Mouse (Mus musculus): Measurements from ENCODE around the gene Pnpla1. TPM values are rescaled to one million over a fixed set of nuclear protein-coding genes. Genes with fewer than 3 reads are reported as not detected.

The Pnpla1 gene
- polyA plus RNA-seq, 1 experiment = not detected

GRCm38 (mm10) chr17:28909252-28909941 lies 51.2 kb downstream of the Pnpla1 start:
- peak overlapping the region; percentile 41 for H3K4me3 ChIP-seq (ENCODE audit: low read depth, low read length)
- H3K4me1 ChIP-seq (ENCODE audit: control insufficient read depth, insufficient read depth, low read length) = no peaks in the 10 kb centered on the region
- H3K9me3 ChIP-seq (replicated peaks; ENCODE audit: control insufficient read depth, insufficient read depth, low read length, poor library complexity, severe bottlenecking) = no peaks in the 10 kb centered on the region
- TF ChIP-seq CTCF (IDR thresholded peaks at IDR 0.05; ENCODE audit: low read depth, low read length) (peak; percentile 73), EP300 (IDR thresholded peaks at IDR 0.05; ENCODE audit: insufficient read depth, low read depth, low read length) (no peak), POLR2A (IDR thresholded peaks at IDR 0.05; ENCODE audit: insufficient read depth, low read length) (no peak)
- no peaks in the 10 kb centered on the region for H3K27me3 ChIP-seq (ENCODE audit: control insufficient read depth, insufficient read depth, low read length, poor library complexity, severe bottlenecking)
- H3K9ac ChIP-seq (ENCODE audit: low read depth, poor library complexity, severe bottlenecking) = peak overlapping the region; percentile 58
- no peak overlapping the region for H3K27ac ChIP-seq (ENCODE audit: insufficient read depth, low read length)
- H3K36me3 ChIP-seq (ENCODE audit: control insufficient read depth, insufficient read depth, low read length, poor library complexity, severe bottlenecking) = no peaks in the 10 kb centered on the region

- no peaks in the 10 kb centered on the region for H3K27me3 ChIP-seq (ENCODE audit: control insufficient read depth, insufficient read depth, low read length, poor library complexity, severe bottlenecking)
- no peak overlapping the region for H3K27ac ChIP-seq (ENCODE audit: insufficient read depth, low read length)
- peak overlapping the region; percentile 58 for H3K9ac ChIP-seq (ENCODE audit: low read depth, poor library complexity, severe bottlenecking)
- H3K4me1 ChIP-seq (ENCODE audit: control insufficient read depth, insufficient read depth, low read length) = no peaks in the 10 kb centered on the region
- TF ChIP-seq CTCF (IDR thresholded peaks at IDR 0.05; ENCODE audit: low read depth, low read length) (peak; percentile 31), POLR2A (IDR thresholded peaks at IDR 0.05; ENCODE audit: insufficient read depth, low read length) (no peak), EP300 (IDR thresholded peaks at IDR 0.05; ENCODE audit: insufficient read depth, low read depth, low read length) (no peak)
- H3K36me3 ChIP-seq (ENCODE audit: control insufficient read depth, insufficient read depth, low read length, poor library complexity, severe bottlenecking) = no peaks in the 10 kb centered on the region
- H3K4me3 ChIP-seq (ENCODE audit: low read depth, low read length) = peak overlapping the region; percentile 41
- no peaks in the 10 kb centered on the region for H3K9me3 ChIP-seq (replicated peaks; ENCODE audit: control insufficient read depth, insufficient read depth, low read length, poor library complexity, severe bottlenecking)
Measured at GRCm38 (mm10) chr17:28910139-28910538, 51.9 kb downstream of the Pnpla1 start.

GRCm38 (mm10) chr17:28913200-28913599 lies 55.0 kb downstream of the Pnpla1 start:
- TF ChIP-seq EP300 (IDR thresholded peaks at IDR 0.05; ENCODE audit: insufficient read depth, low read depth, low read length) (no peak), POLR2A (IDR thresholded peaks at IDR 0.05; ENCODE audit: insufficient read depth, low read length) (no peak), CTCF (IDR thresholded peaks at IDR 0.05; ENCODE audit: low read depth, low read length) (no peak)
- Histone ChIP-seq H3K27ac (ENCODE audit: insufficient read depth, low read length) (no peak overlapping the region), H3K27me3 (ENCODE audit: control insufficient read depth, insufficient read depth, low read length, poor library complexity, severe bottlenecking) (no peaks in the 10 kb centered on the region), H3K4me3 (ENCODE audit: low read depth, low read length) (no peak overlapping the region), H3K9me3 (replicated peaks; ENCODE audit: control insufficient read depth, insufficient read depth, low read length, poor library complexity, severe bottlenecking) (no peaks in the 10 kb centered on the region), H3K9ac (ENCODE audit: low read depth, poor library complexity, severe bottlenecking) (no peak overlapping the region), H3K36me3 (ENCODE audit: control insufficient read depth, insufficient read depth, low read length, poor library complexity, severe bottlenecking) (no peaks in the 10 kb centered on the region), H3K4me1 (ENCODE audit: control insufficient read depth, insufficient read depth, low read length) (no peaks in the 10 kb centered on the region)

GRCm38 (mm10) chr17:28913940-28914339 lies 55.7 kb downstream of the Pnpla1 start:
- Histone ChIP-seq H3K9ac (ENCODE audit: low read depth, poor library complexity, severe bottlenecking) (no peak overlapping the region), H3K4me1 (ENCODE audit: control insufficient read depth, insufficient read depth, low read length) (no peaks in the 10 kb centered on the region), H3K36me3 (ENCODE audit: control insufficient read depth, insufficient read depth, low read length, poor library complexity, severe bottlenecking) (no peaks in the 10 kb centered on the region), H3K4me3 (ENCODE audit: low read depth, low read length) (no peak overlapping the region), H3K27me3 (ENCODE audit: control insufficient read depth, insufficient read depth, low read length, poor library complexity, severe bottlenecking) (no peaks in the 10 kb centered on the region), H3K27ac (ENCODE audit: insufficient read depth, low read length) (no peak overlapping the region), H3K9me3 (replicated peaks; ENCODE audit: control insufficient read depth, insufficient read depth, low read length, poor library complexity, severe bottlenecking) (no peaks in the 10 kb centered on the region)
- no peak for TF ChIP-seq EP300 (IDR thresholded peaks at IDR 0.05; ENCODE audit: insufficient read depth, low read depth, low read length)
- TF ChIP-seq POLR2A (IDR thresholded peaks at IDR 0.05; ENCODE audit: insufficient read depth, low read length) = no peak
- TF ChIP-seq CTCF (IDR thresholded peaks at IDR 0.05; ENCODE audit: low read depth, low read length) = no peak

- TF ChIP-seq CTCF (IDR thresholded peaks at IDR 0.05; ENCODE audit: low read depth, low read length) = no peak
- no peak for TF ChIP-seq POLR2A (IDR thresholded peaks at IDR 0.05; ENCODE audit: insufficient read depth, low read length)
- TF ChIP-seq EP300 (IDR thresholded peaks at IDR 0.05; ENCODE audit: insufficient read depth, low read depth, low read length) = no peak
- Histone ChIP-seq H3K27ac (ENCODE audit: insufficient read depth, low read length) (no peak within 1 kb of the TSS), H3K4me1 (ENCODE audit: control insufficient read depth, insufficient read depth, low read length) (no peaks in the 10 kb centered on the region), H3K9me3 (replicated peaks; ENCODE audit: control insufficient read depth, insufficient read depth, low read length, poor library complexity, severe bottlenecking) (no peaks in the 10 kb centered on the region), H3K27me3 (ENCODE audit: control insufficient read depth, insufficient read depth, low read length, poor library complexity, severe bottlenecking) (no peaks in the 10 kb centered on the region), H3K36me3 (ENCODE audit: control insufficient read depth, insufficient read depth, low read length, poor library complexity, severe bottlenecking) (no peaks in the 10 kb centered on the region), H3K4me3 (ENCODE audit: low read depth, low read length) (no peak within 1 kb of the TSS), H3K9ac (ENCODE audit: low read depth, poor library complexity, severe bottlenecking) (no peak within 1 kb of the TSS)
Measured at GRCm38 (mm10) chr17:28915060-28915628, 56.9 kb downstream of the Pnpla1 start, which contains the start of gene 4930539E08Rik. Gene 4930539E08Rik, minus strand, starts transcription at chr17:28915324.

- TF ChIP-seq CTCF (IDR thresholded peaks at IDR 0.05; ENCODE audit: low read depth, low read length) (no peak), POLR2A (IDR thresholded peaks at IDR 0.05; ENCODE audit: insufficient read depth, low read length) (no peak), EP300 (IDR thresholded peaks at IDR 0.05; ENCODE audit: insufficient read depth, low read depth, low read length) (no peak)
- no peaks in the 10 kb centered on the region for H3K27me3 ChIP-seq (ENCODE audit: control insufficient read depth, insufficient read depth, low read length, poor library complexity, severe bottlenecking)
- H3K4me1 ChIP-seq (ENCODE audit: control insufficient read depth, insufficient read depth, low read length) = no peaks in the 10 kb centered on the region
- H3K4me3 ChIP-seq (ENCODE audit: low read depth, low read length) = no peak overlapping the region
- no peaks in the 10 kb centered on the region for H3K36me3 ChIP-seq (ENCODE audit: control insufficient read depth, insufficient read depth, low read length, poor library complexity, severe bottlenecking)
- H3K27ac ChIP-seq (ENCODE audit: insufficient read depth, low read length) = no peak overlapping the region
- no peaks in the 10 kb centered on the region for H3K9me3 ChIP-seq (replicated peaks; ENCODE audit: control insufficient read depth, insufficient read depth, low read length, poor library complexity, severe bottlenecking)
- H3K9ac ChIP-seq (ENCODE audit: low read depth, poor library complexity, severe bottlenecking) = no peak overlapping the region
Measured at GRCm38 (mm10) chr17:28916520-28916919, 58.3 kb downstream of the Pnpla1 start.

All from ES-Bruce4 (cell line).